Mouse (Mus musculus): ENCODE results near the gene Rbms1.

DNA sequence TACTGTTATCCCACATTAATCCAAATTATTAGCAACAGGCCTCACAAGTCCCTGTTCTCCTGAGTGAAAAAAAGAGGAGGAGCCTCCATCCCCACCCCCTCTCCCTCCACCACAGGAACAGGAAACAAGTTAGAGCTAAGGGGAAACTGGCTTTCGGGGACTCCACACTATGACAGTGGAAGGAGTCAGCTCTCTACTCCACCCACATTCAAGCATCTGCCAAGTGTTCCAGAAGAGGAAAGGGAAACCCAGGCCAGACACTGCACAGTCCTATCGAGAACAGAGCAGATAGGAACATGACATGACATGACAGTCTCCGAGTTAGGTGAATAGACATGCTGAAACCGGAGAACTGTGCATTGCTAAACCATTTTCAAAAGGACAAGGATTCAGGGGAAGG lies 108.0 kb downstream of the Rbms1 start:
- TF ChIP-seq GATA1 (IDR thresholded peaks at IDR 0.05; ENCODE audit: low read length) (no peak), TAL1 (IDR thresholded peaks at IDR 0.05; ENCODE audit: low read length) (no peak)

Data from erythroblast, embryonic 14.5 days (primary cell).